Comparison of ENCODE assay signal across 8 mouse cellular contexts in the genomic region with DNA sequence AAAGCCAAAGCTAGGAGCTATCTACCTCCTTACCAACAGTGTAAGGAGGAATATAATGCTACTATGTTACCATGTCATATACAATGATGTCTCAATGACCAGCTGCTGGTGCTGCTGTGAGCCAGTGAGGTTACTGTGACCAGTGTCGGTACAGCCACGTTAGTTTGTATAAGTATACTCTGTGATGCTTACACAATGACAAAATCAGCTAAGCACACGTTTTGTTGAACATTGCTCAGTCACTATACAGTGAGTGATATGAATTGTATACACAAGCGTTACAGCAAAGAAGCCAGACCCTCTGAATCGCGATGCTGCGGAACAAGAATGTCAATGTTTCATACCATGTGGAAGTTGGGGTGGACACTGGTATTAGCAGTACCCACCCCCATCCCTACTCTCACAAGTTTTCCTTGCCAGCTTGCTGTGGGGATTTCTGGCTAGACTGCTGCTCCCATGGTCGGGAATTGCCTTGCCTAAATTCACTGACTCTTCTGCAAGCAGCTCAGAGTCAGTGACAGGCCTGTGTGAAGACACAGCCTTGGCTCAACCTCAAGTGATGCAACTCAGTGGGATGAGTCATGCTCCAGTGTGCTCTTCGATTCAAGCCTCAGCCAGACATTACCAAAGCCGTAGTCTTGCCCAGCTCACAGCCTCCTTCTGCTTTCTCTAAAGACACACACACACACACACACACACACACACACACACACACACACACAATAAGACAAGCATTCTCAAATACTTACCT.
DNase-seq lines count a peak whose midpoint lies in the region; ATAC-seq and TF ChIP-seq lines count a peak whose summit lies in the region.

No protein-coding gene starts in this region.

- H3K4me2 ChIP-seq in neural tube, embryonic 15.5 days: no peak overlapping the region
- H3K4me2 ChIP-seq in forebrain, embryonic 11.5 days (ENCODE audit: low read depth, low read length, severe bottlenecking): no peak overlapping the region

- peak; percentile 17 to 45 for DNase-seq in layer of hippocampus, adult 2 months (ENCODE audit: low spot score in 2 of 2)
- no peak for DNase-seq in layer of hippocampus, postnatal 25 days (ENCODE audit: extremely low spot score in 1 of 2, low spot score in 1 of 2)
- peak; percentile 29 for DNase-seq in c-Kit-positive CD71-negative TER-119-negative erythroid progenitor cells, embryonic 14.5 days (ENCODE audit: low read depth)
- DNase-seq in gonadal fat pad, adult 2 months (ENCODE audit: low read depth): peak; percentile 94
- DNase-seq in left cerebral cortex, adult 2 months (ENCODE audit: extremely low spot score in 1 of 2, low spot score in 2 of 2): peak; percentile 19 to 46
- DNase-seq in monocyte, adult 2 months (ENCODE audit: low read depth in 1 of 2, low spot score in 2 of 2): peak; percentile 29 to 51
- DNase-seq in forebrain, embryonic 11.5 days (ENCODE audit: low spot score): no peak

- no peaks in the 10 kb centered on the region for H3K4me1 ChIP-seq in neural tube, embryonic 15.5 days
- H3K4me1 ChIP-seq in forebrain, embryonic 11.5 days (replicated peaks; ENCODE audit: control insufficient read depth, insufficient read depth, low read length): 0 out of 2 replicates have a peak, but pooled peaks cover 2% of the 10 kb centered on the region

- intact Hi-C loops in left cerebral cortex, adult 2 months (cut with DNase I): no loop called here

- no peaks in the 10 kb centered on the region for H3K36me3 ChIP-seq in neural tube, embryonic 15.5 days
- H3K36me3 ChIP-seq in forebrain, embryonic 11.5 days (ENCODE audit: control insufficient read depth, insufficient read depth, low read length): no peaks in the 10 kb centered on the region

- H3K27ac ChIP-seq in layer of hippocampus, adult 2 months: no peak overlapping the region
- no peak overlapping the region for H3K27ac ChIP-seq in left cerebral cortex, adult 2 months
- H3K27ac ChIP-seq in neural tube, embryonic 15.5 days (replicated peaks): no peak overlapping the region
- no peak overlapping the region for H3K27ac ChIP-seq in forebrain, embryonic 11.5 days (ENCODE audit: low read depth, low read length)

- WGBS in neural tube, embryonic 15.5 days: 84% methylated on average over 10 of the region's 10 CpGs
- WGBS in forebrain, embryonic 11.5 days: 88% methylated on average over 10 of the region's 10 CpGs

- H3K9me3 ChIP-seq in neural tube, embryonic 15.5 days (replicated peaks): no peaks in the 10 kb centered on the region
- H3K9me3 ChIP-seq in forebrain, embryonic 11.5 days (ENCODE audit: control insufficient read depth, low read length): no peaks in the 10 kb centered on the region

- H3K9ac ChIP-seq in neural tube, embryonic 15.5 days (replicated peaks): no peak overlapping the region
- H3K9ac ChIP-seq in forebrain, embryonic 11.5 days (ENCODE audit: low read length): no peak overlapping the region

- TF ChIP-seq CTCF in layer of hippocampus, adult 2 months (conservative IDR thresholded peaks at IDR 0.05): no peak
- TF ChIP-seq CTCF in left cerebral cortex, adult 2 months (IDR thresholded peaks at IDR 0.05): no peak

- ATAC-seq in neural tube, embryonic 15.5 days (ENCODE audit: low FRiP score): no peak
- no peak for ATAC-seq in forebrain, embryonic 11.5 days (replicated peaks; ENCODE audit: low FRiP score)

- no peak overlapping the region for H3K4me3 ChIP-seq in layer of hippocampus, adult 2 months
- H3K4me3 ChIP-seq in left cerebral cortex, adult 2 months: no peak overlapping the region
- H3K4me3 ChIP-seq in neural tube, embryonic 15.5 days (replicated peaks): no peak overlapping the region
- H3K4me3 ChIP-seq in forebrain, embryonic 11.5 days (ENCODE audit: low read depth, low read length): no peak overlapping the region

- H3K27me3 ChIP-seq in neural tube, embryonic 15.5 days (replicated peaks): no peaks in the 10 kb centered on the region
- no peaks in the 10 kb centered on the region for H3K27me3 ChIP-seq in forebrain, embryonic 11.5 days (ENCODE audit: control insufficient read depth, insufficient read depth, low read length)

Comparison
In these comparisons a context has a peak if more than half of its experiments do, and no peak if none do; other contexts are left out.
1. DNase-seq: peak in layer of hippocampus, adult 2 months (2 of 2), c-Kit-positive CD71-negative TER-119-negative erythroid progenitor cells, embryonic 14.5 days (single experiment), gonadal fat pad, adult 2 months (single experiment), left cerebral cortex, adult 2 months (2 of 2) and monocyte, adult 2 months (2 of 2); none in layer of hippocampus, postnatal 25 days (0 of 2) and forebrain, embryonic 11.5 days (single experiment).